Mouse (Mus musculus) midbrain, embryonic 11.5 days (tissue): Measurements from ENCODE around the gene Gpr33. TPM values are rescaled to one million over a fixed set of nuclear protein-coding genes. Genes with fewer than 3 reads are reported as not detected.

ENCODE experiments used
- ATAC-seq: fragments of 200-750 bp; cut with Nextera tagmentation; 2 replicates; pipeline ENCODE4 v1.8.0; 2017; ENCODE audit warnings: moderate TSS enrichment, moderate library complexity; ENCODE audit not compliant: low FRiP score
- DNase-seq: peaks from one replicate; pipeline ENCODE4 v3.0.0; 2015; ENCODE audit warnings: low spot score; ENCODE audit errors: missing footprints
- H3K27ac ChIP-seq: fragments of 300-500 bp; sonication (generic); 2 replicates; pipeline ENCODE4 v1.5.1; 2014; ENCODE audit warnings: low read depth, low read length
- H3K27me3 ChIP-seq: fragments of 300-500 bp; sonication (generic); 2 replicates; pipeline ENCODE4 v1.6.1; 2014; ENCODE audit warnings: mild to moderate bottlenecking, low read length, moderate library complexity, mixed read lengths; ENCODE audit not compliant: control insufficient read depth, insufficient read depth
- H3K36me3 ChIP-seq: fragments of 300-500 bp; sonication (generic); 2 replicates; pipeline ENCODE4 v1.6.1; 2014; ENCODE audit warnings: mild to moderate bottlenecking, low read length, moderate library complexity, mixed read lengths; ENCODE audit not compliant: control insufficient read depth, insufficient read depth
- H3K4me1 ChIP-seq: fragments of 300-500 bp; sonication (generic); 2 replicates; pipeline ENCODE4 v1.6.1; 2014; ENCODE audit warnings: low read length; ENCODE audit not compliant: control insufficient read depth, insufficient read depth
- H3K4me2 ChIP-seq: fragments of 300-500 bp; sonication (generic); 2 replicates; pipeline ENCODE4 v1.6.1; 2014; ENCODE audit warnings: mild to moderate bottlenecking, moderate library complexity
- H3K4me3 ChIP-seq: fragments of 300-500 bp; sonication (generic); 2 replicates; pipeline ENCODE4 v1.5.1; 2014; ENCODE audit warnings: low read depth, low read length
- H3K9ac ChIP-seq: fragments of 300-500 bp; sonication (generic); 2 replicates; pipeline ENCODE4 v1.6.1; 2014; ENCODE audit warnings: low read length
- H3K9me3 ChIP-seq: fragments of 300-500 bp; sonication (generic); 2 replicates; pipeline ENCODE4 v1.6.1; 2016; ENCODE audit warnings: low read length; ENCODE audit not compliant: control insufficient read depth
- WGBS: fragments of 180-500 bp; shearing (Covaris S2); extraction: QIAGEN DNeasy Blood & Tissue Kit; methylation state at CpG from one replicate; pipeline ENCODE4 v1.1.7; 2014; 5-methylcytosine and 5-hydroxymethylcytosine counted together
- polyA plus RNA-seq: library from polyadenylated mRNA; unstranded; fragments of >200 nt; fragmentation: Nextera tagmentation; extraction: Ambion mirVana; gene quantifications from 2 replicates; pipeline ENCODE4 v1.2.1, GENCODE M21; 2014

Gene Gpr33
- polyA plus RNA-seq, 1 experiment from 2014 or later = not detected

GRCm38 (mm10) chr12:51995738-51996536 is 31.9 kb downstream of the Gpr33 start:
- ATAC-seq = no peak

GRCm38 (mm10) chr12:51990629-51991028 is 37.2 kb downstream of the Gpr33 start:
- Histone ChIP-seq H3K9me3 (no peaks in the 10 kb centered on the region), H3K4me1 (no peaks in the 10 kb centered on the region)
- 79% methylated on average over 2 of the region's 2 CpGs for WGBS

More at GRCm38 (mm10) chr12:51995738-51996536, 31.9 kb downstream of the Gpr33 start:
- no peak overlapping the region for H3K4me3 ChIP-seq
- no peak overlapping the region for H3K9ac ChIP-seq
- H3K4me2 ChIP-seq = no peak overlapping the region
- H3K27me3 ChIP-seq = no peaks in the 10 kb centered on the region
- 88% methylated on average over 1 of the region's 1 CpGs for WGBS
- H3K36me3 ChIP-seq = no peaks in the 10 kb centered on the region
- H3K9me3 ChIP-seq = no peaks in the 10 kb centered on the region
- DNase-seq = no peak
- no peaks in the 10 kb centered on the region for H3K4me1 ChIP-seq
- H3K27ac ChIP-seq = no peak overlapping the region

GRCm38 (mm10) chr12:51988536-51988935 is 39.3 kb downstream of the Gpr33 start:
- WGBS = 89% methylated on average over 5 of the region's 5 CpGs
- DNase-seq (no peak), ATAC-seq (no peak)
- no peaks in the 10 kb centered on the region for H3K27me3 ChIP-seq
- no peaks in the 10 kb centered on the region for H3K4me1 ChIP-seq
- no peak overlapping the region for H3K4me2 ChIP-seq
- no peak overlapping the region for H3K9ac ChIP-seq
- H3K4me3 ChIP-seq = no peak overlapping the region
- no peak overlapping the region for H3K27ac ChIP-seq
- H3K36me3 ChIP-seq = no peaks in the 10 kb centered on the region
- H3K9me3 ChIP-seq = no peaks in the 10 kb centered on the region

More at GRCm38 (mm10) chr12:51990629-51991028, 37.2 kb downstream of the Gpr33 start:
- Histone ChIP-seq H3K4me2 (no peak overlapping the region), H3K27ac (no peak overlapping the region), H3K4me3 (no peak overlapping the region), H3K36me3 (no peaks in the 10 kb centered on the region), H3K9ac (no peak overlapping the region), H3K27me3 (no peaks in the 10 kb centered on the region)
- DNase-seq = peak; percentile 53
- no peak for ATAC-seq

- no peak for ATAC-seq
- Histone ChIP-seq H3K27me3 (no peaks in the 10 kb centered on the region), H3K4me1 (no peaks in the 10 kb centered on the region), H3K4me3 (no peak overlapping the region), H3K9ac (no peak overlapping the region), H3K9me3 (no peaks in the 10 kb centered on the region), H3K4me2 (no peak overlapping the region), H3K27ac (no peak overlapping the region), H3K36me3 (no peaks in the 10 kb centered on the region)
- DNase-seq = peak; percentile 28
- 89% methylated on average over 4 of the region's 4 CpGs for WGBS
Observed at GRCm38 (mm10) chr12:51985826-51986225, 42.0 kb downstream of the Gpr33 start.

- H3K4me3 ChIP-seq = no peak overlapping the region
- H3K9me3 ChIP-seq = no peaks in the 10 kb centered on the region
- H3K27ac ChIP-seq = no peak overlapping the region
- 93% methylated on average over 3 of the region's 3 CpGs for WGBS
- H3K36me3 ChIP-seq = no peaks in the 10 kb centered on the region
- peak; percentile 51 for DNase-seq
- no peak for ATAC-seq
- no peaks in the 10 kb centered on the region for H3K27me3 ChIP-seq
- no peaks in the 10 kb centered on the region for H3K4me1 ChIP-seq
- H3K9ac ChIP-seq = no peak overlapping the region
- no peak overlapping the region for H3K4me2 ChIP-seq
Observed at GRCm38 (mm10) chr12:51985163-51985748, 42.6 kb downstream of the Gpr33 start.

GRCm38 (mm10) chr12:51983625-51984024 is 44.2 kb downstream of the Gpr33 start:
- H3K4me3 ChIP-seq = no peak overlapping the region
- ATAC-seq (no peak), DNase-seq (peak; percentile 56)
- 96% methylated on average over 1 of the region's 1 CpGs for WGBS
- H3K27me3 ChIP-seq = no peaks in the 10 kb centered on the region
- no peaks in the 10 kb centered on the region for H3K9me3 ChIP-seq
- H3K36me3 ChIP-seq = no peaks in the 10 kb centered on the region
- H3K9ac ChIP-seq = no peak overlapping the region
- no peaks in the 10 kb centered on the region for H3K4me1 ChIP-seq
- no peak overlapping the region for H3K27ac ChIP-seq
- no peak overlapping the region for H3K4me2 ChIP-seq

- Histone ChIP-seq H3K4me3 (no peak overlapping the region), H3K36me3 (no peaks in the 10 kb centered on the region), H3K9ac (no peak overlapping the region), H3K9me3 (no peaks in the 10 kb centered on the region), H3K27me3 (no peaks in the 10 kb centered on the region), H3K27ac (no peak overlapping the region), H3K4me1 (no peaks in the 10 kb centered on the region), H3K4me2 (no peak overlapping the region)
- ATAC-seq = no peak
- 81% methylated on average over 9 of the region's 9 CpGs for WGBS
- no peak for DNase-seq
Observed at GRCm38 (mm10) chr12:51976531-51976930, 51.3 kb downstream of the Gpr33 start.

- Histone ChIP-seq H3K27me3 (no peaks in the 10 kb centered on the region), H3K9me3 (no peaks in the 10 kb centered on the region), H3K4me3 (no peak overlapping the region), H3K36me3 (no peaks in the 10 kb centered on the region), H3K9ac (no peak overlapping the region), H3K4me1 (peaks cover 5% of the 10 kb centered on the region; the same call in 1 of the 2 replicates), H3K27ac (no peak overlapping the region), H3K4me2 (no peak overlapping the region)
- 100% methylated on average over 1 of the region's 1 CpGs for WGBS
- DNase-seq (no peak), ATAC-seq (no peak)
Observed at GRCm38 (mm10) chr12:51974381-51974780, 53.5 kb downstream of the Gpr33 start.
